Comparison of ENCODE assay signal across 30 mouse cellular contexts in genomic region chr13:27032998-27033397, GRCm38 (mm10). TPM values are rescaled to one million over a fixed set of nuclear protein-coding genes. Genes with fewer than 3 reads are reported as not detected.
DNase-seq lines count a peak whose midpoint lies in the region; ATAC-seq and TF ChIP-seq lines count a peak whose summit lies in the region.
"Had no signal": no experiment of that assay in that cellular context is flagged by ENCODE, and none has a peak within 500 bp of the region (broad histone marks: within the 10 kb centered on the region; RNA-seq: fewer than 3 reads in every experiment).

No protein-coding gene starts in this region.

- H3K4me3 ChIP-seq in embryonic fibroblast, embryonic 13.5 days (ENCODE audit: insufficient read depth, low read length): no peak overlapping the region
- H3K4me3 ChIP-seq: forebrain, embryonic 12.5 days; forebrain, embryonic 15.5 days; heart, adult 2 months; heart, embryonic 10.5 days; heart, embryonic 13.5 days had no signal

- peaks cover 9% of the 10 kb centered on the region for H3K4me1 ChIP-seq in embryonic fibroblast, embryonic 13.5 days (ENCODE audit: control insufficient read depth, insufficient read depth, low read length)
- H3K4me1 ChIP-seq: forebrain, embryonic 15.5 days; heart, embryonic 10.5 days; heart, embryonic 13.5 days had no signal

- peak; percentile 86 for DNase-seq in 3T3-L1 (ENCODE audit: low read depth, low spot score)
- DNase-seq in Muller cell, postnatal 12 days (ENCODE audit: inconsistent ontology term): peak; percentile 74
- no peak for DNase-seq in cerebellum, postnatal 14 days
- DNase-seq in frontal cortex, postnatal 10 days (ENCODE audit: low spot score in 2 of 2): no peak
- DNase-seq: adrenal gland, adult 2 months; adrenal gland, postnatal 14 days; B cell, adult 2 months; cerebellum, adult 11-12 months; cerebellum, adult 8-10 months; cerebellum, postnatal 10 days; gastrocnemius, postnatal 10 days; gastrocnemius, postnatal 36 days; heart, adult 2 months; heart, postnatal 14 days; heart, postnatal 4 days had no signal

- peak overlapping the region; percentile 78; the same call in 1 of the 2 replicates for H3K27ac ChIP-seq in embryonic fibroblast, embryonic 13.5 days (ENCODE audit: insufficient read depth, low read length)
- H3K27ac ChIP-seq: forebrain, embryonic 12.5 days; forebrain, embryonic 15.5 days; heart, adult 2 months; heart, embryonic 10.5 days; heart, embryonic 13.5 days; hindbrain, embryonic 14.5 days; hindbrain, postnatal 0 days had no signal

- ATAC-seq in cerebellum, adult (ENCODE audit: insufficient number of reproducible peaks, low FRiP score, low TSS enrichment): no peak
- ATAC-seq: CD4-positive, CD25-positive, alpha-beta regulatory T cell, adult 4 months; forebrain, embryonic 15.5 days; hindbrain, postnatal 0 days; intestine, postnatal 0 days had no signal

- no peak for TF ChIP-seq POLR2A in embryonic fibroblast, embryonic 13.5 days (IDR thresholded peaks at IDR 0.05; ENCODE audit: low read depth, low read length)

- no peak for TF ChIP-seq CTCF in embryonic fibroblast, embryonic 13.5 days (IDR thresholded peaks at IDR 0.05; ENCODE audit: borderline replicate concordance, insufficient read depth, low read length)

RNA-seq across cellular contexts. Expression of gene Prl, which starts 24.4 kb away (rescaled TPM):
- not detected in 2 replicates for polyA plus RNA-seq in embryonic fibroblast, embryonic 13.5 days (2011; ENCODE audit: insufficient read length, low read depth, missing spikeins)
- polyA plus RNA-seq: adrenal gland, adult 2 months; CD4-positive, CD25-positive, alpha-beta regulatory T cell, adult 4 months; embryonic facial prominence, embryonic 11.5 days; embryonic facial prominence, embryonic 14.5 days; forebrain, embryonic 12.5 days; forebrain, embryonic 15.5 days; heart, adult 2 months; heart, embryonic 10.5 days; heart, embryonic 13.5 days; heart, embryonic 16.5 days; hindbrain, embryonic 11.5 days; intestine, embryonic 14.5 days; intestine, postnatal 0 days had no signal

Comparison
In these comparisons a context has a peak if more than half of its experiments do, and no peak if none do; other contexts are left out.
1. DNase-seq: peak in 3T3-L1 (single experiment) and Muller cell, postnatal 12 days (single experiment); none in cerebellum, postnatal 14 days (0 of 2) and frontal cortex, postnatal 10 days (0 of 2).